Mouse (Mus musculus) forebrain, embryonic 11.5 days (tissue): ENCODE data around the gene Zfp593. TPM values are rescaled to one million over a fixed set of nuclear protein-coding genes. Genes with fewer than 3 reads are reported as not detected.

ENCODE experiments used
- ATAC-seq: fragments of 200-750 bp; cut with Nextera tagmentation; replicated peaks from 2 replicates; pipeline ENCODE4 v1.8.0; 2017; ENCODE audit warnings: moderate TSS enrichment; ENCODE audit not compliant: low FRiP score
- DNase-seq: peaks from one replicate; pipeline ENCODE4 v3.0.0-alpha.2; 2017; ENCODE audit warnings: low spot score
- H3K27ac ChIP-seq: fragments of 300-500 bp; sonication (generic); 2 replicates; pipeline ENCODE4 v1.5.1; 2014; ENCODE audit warnings: low read depth, low read length
- H3K27me3 ChIP-seq: fragments of 300-500 bp; sonication (generic); 2 replicates; pipeline ENCODE4 v1.6.1; 2014; ENCODE audit warnings: mild to moderate bottlenecking, low read length, mixed read lengths; ENCODE audit not compliant: control insufficient read depth, insufficient read depth
- H3K36me3 ChIP-seq: fragments of 300-500 bp; sonication (generic); 2 replicates; pipeline ENCODE4 v1.6.1; 2014; ENCODE audit warnings: mild to moderate bottlenecking, low read length, moderate library complexity, mixed read lengths; ENCODE audit not compliant: control insufficient read depth, insufficient read depth
- H3K4me1 ChIP-seq: fragments of 300-500 bp; sonication (generic); replicated peaks from 2 replicates; pipeline ENCODE4 v1.6.1; 2014; ENCODE audit warnings: low read length, mixed read lengths; ENCODE audit not compliant: control insufficient read depth, insufficient read depth
- H3K4me2 ChIP-seq: fragments of 300-500 bp; sonication (generic); 2 replicates; pipeline ENCODE4 v1.6.1; 2014; ENCODE audit warnings: low read depth, mild to moderate bottlenecking, low read length, moderate library complexity, mixed read lengths; ENCODE audit not compliant: severe bottlenecking
- H3K4me3 ChIP-seq: fragments of 300-500 bp; sonication (generic); 2 replicates; pipeline ENCODE4 v1.5.1; 2014; ENCODE audit warnings: low read depth, low read length
- H3K9ac ChIP-seq: fragments of 300-500 bp; sonication (generic); 2 replicates; pipeline ENCODE4 v1.6.1; 2014; ENCODE audit warnings: low read length
- H3K9me3 ChIP-seq: fragments of 300-500 bp; sonication (generic); 2 replicates; pipeline ENCODE4 v1.6.1; 2016; ENCODE audit warnings: low read length, mixed read lengths; ENCODE audit not compliant: control insufficient read depth
- WGBS: fragments of 180-500 bp; shearing (Covaris S2); extraction: QIAGEN DNeasy Blood & Tissue Kit; methylation state at CpG from one replicate; pipeline ENCODE4 v1.1.7; 2014; 5-methylcytosine and 5-hydroxymethylcytosine counted together
- polyA plus RNA-seq: library from polyadenylated mRNA; unstranded; fragments of >200 nt; fragmentation: Nextera tagmentation; extraction: Ambion mirVana; gene quantifications from 2 replicates; pipeline ENCODE4 v1.2.1, GENCODE M21; 2014

The Zfp593 gene
- polyA plus RNA-seq, 1 experiment from 2014 or later, result 17.8 TPM

- H3K9ac ChIP-seq, result no peak overlapping the region; the same call in 1 of the 2 replicates
- no peak overlapping the region for H3K27ac ChIP-seq
Measured at GRCm38 (mm10) chr4:134252911-134253721, 7.7 kb upstream of the Zfp593 start.

GRCm38 (mm10) chr4:134252131-134252910 is 6.9 kb upstream of the Zfp593 start:
- Histone ChIP-seq H3K4me1 (peaks cover 53% of the 10 kb centered on the region), H3K9me3 (no peaks in the 10 kb centered on the region), H3K36me3 (no peaks in the 10 kb centered on the region), H3K9ac (no peak overlapping the region; the same call in none of the 2 replicates), H3K4me3 (peak overlapping the region; percentile 44), H3K27me3 (peaks cover 48% of the 10 kb centered on the region), H3K27ac (no peak overlapping the region), H3K4me2 (peak overlapping the region; percentile 75)
- no peak for DNase-seq
- ATAC-seq, result no peak
- WGBS, result 3% methylated on average over 22 of the region's 22 CpGs

More at GRCm38 (mm10) chr4:134252911-134253721, 7.7 kb upstream of the Zfp593 start:
- DNase-seq, result no peak
- Histone ChIP-seq H3K9me3 (no peaks in the 10 kb centered on the region), H3K4me1 (peaks cover 58% of the 10 kb centered on the region), H3K4me2 (peak overlapping the region; percentile 31; the same call in 1 of the 2 replicates), H3K27me3 (peaks cover 48% of the 10 kb centered on the region), H3K4me3 (peak overlapping the region; percentile 14; the same call in 1 of the 2 replicates), H3K36me3 (no peaks in the 10 kb centered on the region)
- WGBS, result 7% methylated on average over 15 of the region's 15 CpGs
- ATAC-seq, result no peak

GRCm38 (mm10) chr4:134251241-134252130 is 6.1 kb upstream of the Zfp593 start:
- Histone ChIP-seq H3K36me3 (no peaks in the 10 kb centered on the region), H3K27ac (no peak overlapping the region), H3K27me3 (peaks cover 48% of the 10 kb centered on the region), H3K4me3 (peak overlapping the region; percentile 44), H3K4me1 (peaks cover 46% of the 10 kb centered on the region), H3K9me3 (no peaks in the 10 kb centered on the region), H3K4me2 (peak overlapping the region; percentile 75), H3K9ac (peak overlapping the region; percentile 58)
- DNase-seq (peak; percentile 77), ATAC-seq (no peak)
- under 1% methylated on average over 91 of the region's 91 CpGs for WGBS

GRCm38 (mm10) chr4:134250930-134251240 is 5.5 kb upstream of the Zfp593 start:
- H3K4me2 ChIP-seq, result peak overlapping the region; percentile 75
- DNase-seq (no peak), ATAC-seq (no peak)
- no peak overlapping the region for H3K27ac ChIP-seq
- peaks cover 43% of the 10 kb centered on the region for H3K4me1 ChIP-seq
- 9% methylated on average over 10 of the region's 10 CpGs for WGBS
- H3K4me3 ChIP-seq, result peak overlapping the region; percentile 44
- peaks cover 48% of the 10 kb centered on the region for H3K27me3 ChIP-seq
- H3K36me3 ChIP-seq, result no peaks in the 10 kb centered on the region
- H3K9me3 ChIP-seq, result no peaks in the 10 kb centered on the region
- peak overlapping the region; percentile 58 for H3K9ac ChIP-seq

DNA sequence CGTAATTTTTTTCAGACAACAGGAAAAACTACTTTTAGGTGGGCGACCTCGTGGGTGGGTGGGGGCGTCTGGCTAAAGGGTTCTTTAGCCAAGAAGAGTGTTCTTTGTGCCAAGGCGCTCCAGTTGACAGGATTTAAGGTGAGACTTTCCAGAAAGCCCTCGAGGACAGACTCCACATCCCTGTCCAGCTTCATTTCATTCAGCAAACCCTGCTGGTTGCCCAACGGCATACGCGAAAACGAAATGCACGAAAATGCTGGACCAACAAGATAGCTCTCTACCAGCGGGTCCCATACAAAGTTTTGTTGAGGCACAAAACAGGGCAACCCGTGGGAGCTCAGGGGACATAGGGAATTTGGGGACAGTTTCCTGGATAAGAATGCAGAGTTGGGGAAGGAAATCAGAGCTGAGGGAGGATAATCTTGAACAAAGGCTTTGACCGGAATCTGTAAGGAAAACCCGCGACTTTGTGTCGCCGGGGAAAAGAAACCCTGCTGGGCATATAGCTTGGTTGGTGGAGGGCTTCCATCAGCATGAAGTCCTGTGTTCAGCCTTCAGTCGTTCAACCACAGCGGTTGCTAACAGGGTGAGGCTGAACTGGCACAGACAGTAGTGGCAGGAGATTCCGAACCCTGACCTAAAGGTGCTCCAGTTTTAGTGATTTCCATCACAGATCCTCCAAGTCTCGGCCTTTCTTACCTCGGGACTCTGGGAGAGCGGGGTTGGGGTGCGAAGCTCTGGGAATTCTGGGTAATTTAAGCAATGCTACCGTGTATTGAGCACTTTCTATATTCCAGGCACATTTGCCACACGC is 4.9 kb upstream of the Zfp593 start:
- peaks cover 43% of the 10 kb centered on the region for H3K4me1 ChIP-seq
- H3K9me3 ChIP-seq, result no peaks in the 10 kb centered on the region
- 6% methylated on average over 27 of the region's 27 CpGs for WGBS
- no peak for DNase-seq
- H3K4me2 ChIP-seq, result peak overlapping the region; percentile 75
- peak overlapping the region; percentile 44 for H3K4me3 ChIP-seq
- no peak overlapping the region for H3K9ac ChIP-seq
- H3K27me3 ChIP-seq, result peaks cover 48% of the 10 kb centered on the region
- no peaks in the 10 kb centered on the region for H3K36me3 ChIP-seq
- ATAC-seq, result no peak
- no peak overlapping the region for H3K27ac ChIP-seq

DNA sequence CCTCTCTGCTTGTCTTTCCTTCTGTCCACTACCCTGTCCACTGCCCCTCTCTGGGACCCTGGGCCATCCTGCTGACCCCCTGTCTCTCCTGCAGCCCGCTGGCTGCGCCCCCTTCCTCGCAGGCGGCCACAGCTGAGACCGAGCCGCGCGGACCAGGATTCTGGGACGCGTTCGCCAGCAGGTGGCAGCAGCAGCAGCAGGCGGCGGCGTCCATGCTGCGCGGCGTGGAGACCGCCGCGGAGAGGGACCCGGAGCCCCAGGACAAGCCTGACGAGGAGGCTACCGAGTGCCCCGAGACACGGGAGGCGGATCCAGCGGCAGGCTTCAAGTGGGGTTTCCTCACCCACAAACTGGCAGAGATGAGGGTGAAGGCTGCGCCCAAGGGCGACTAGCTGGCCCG is 4.3 kb upstream of the Zfp593 start:
- Histone ChIP-seq H3K9ac (no peak overlapping the region; the same call in 1 of the 2 replicates), H3K9me3 (no peaks in the 10 kb centered on the region), H3K27ac (no peak overlapping the region), H3K36me3 (no peaks in the 10 kb centered on the region), H3K27me3 (peaks cover 44% of the 10 kb centered on the region), H3K4me2 (peak overlapping the region; percentile 58), H3K4me1 (peaks cover 45% of the 10 kb centered on the region), H3K4me3 (peak overlapping the region; percentile 28)
- under 1% methylated on average over 30 of the region's 30 CpGs for WGBS
- ATAC-seq (peak; percentile 59), DNase-seq (peak; percentile 90)

DNA sequence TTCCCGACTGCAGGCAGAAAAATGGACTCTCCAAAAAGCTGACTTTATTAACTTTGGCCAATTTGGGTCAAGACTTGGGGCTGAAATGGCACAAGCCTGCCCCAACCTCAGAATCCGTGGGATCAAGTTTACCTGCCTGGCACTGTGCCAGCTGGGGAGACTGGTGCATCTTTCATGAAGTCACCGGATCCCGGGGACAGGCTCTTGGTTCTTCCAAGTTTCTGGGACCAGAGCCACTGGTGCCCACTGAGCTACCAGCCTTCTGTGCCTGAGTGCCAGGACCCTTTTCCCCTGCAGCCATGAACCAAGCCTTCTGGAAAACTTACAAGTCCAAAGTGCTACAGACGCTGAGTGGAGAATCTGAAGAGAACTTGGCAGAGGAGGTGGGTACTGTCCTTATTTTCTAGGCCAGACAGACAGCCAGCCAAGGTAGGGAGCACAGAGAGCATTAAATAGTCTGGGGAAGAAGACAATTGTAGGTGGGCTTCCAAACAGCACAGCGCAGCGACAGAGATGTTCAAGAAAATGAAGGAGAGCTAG is 1.4 kb upstream of the Zfp593 start, which contains the start of gene Gm30191:
Gene Gm30191 (plus strand): TSS at position 217 of the 540 bp plus-strand sequence.
- H3K27ac ChIP-seq, result no peak within 1 kb of the TSS
- H3K4me2 ChIP-seq, result peak within 1 kb of the TSS; percentile 93
- peak within 1 kb of the TSS; percentile 85 for H3K4me3 ChIP-seq
- no peaks in the 10 kb centered on the region for H3K9me3 ChIP-seq
- H3K36me3 ChIP-seq, result no peaks in the 10 kb centered on the region
- ATAC-seq, result no peak
- WGBS, result 72% methylated on average over 7 of the region's 7 CpGs
- H3K4me1 ChIP-seq, result peaks cover 28% of the 10 kb centered on the region; the same call in 1 of the 2 replicates
- no peak for DNase-seq
- H3K27me3 ChIP-seq, result peaks cover 23% of the 10 kb centered on the region
- H3K9ac ChIP-seq, result peak within 1 kb of the TSS; percentile 74
